Mouse (Mus musculus) frontal cortex, adult (tissue): ENCODE results near the gene Myo1h.

Source experiments
- ATAC-seq: cut with Nextera tagmentation; 2 replicates; pipeline ENCODE4 v1.9.2; 2017; ENCODE audit warnings: mild to moderate bottlenecking, moderate library complexity, mixed read lengths; ENCODE audit not compliant: low TSS enrichment

Myo1h gene

GRCm38 (mm10) chr5:114288874-114289273 is at the start of gene Myo1h:
Gene Myo1h, plus strand, starts transcription at chr5:114289166.
- no peak for ATAC-seq

- ATAC-seq: no peak
Measured at GRCm38 (mm10) chr5:114239737-114240136, 49.2 kb upstream of the Myo1h start.

- no peak for ATAC-seq
Measured at GRCm38 (mm10) chr5:114246465-114246864, 42.5 kb upstream of the Myo1h start.

GRCm38 (mm10) chr5:114248174-114248589 is 40.8 kb upstream of the Myo1h start:
- ATAC-seq: peak; percentile 80; the same call in 1 of the 2 replicates

- no peak for ATAC-seq
Measured at GRCm38 (mm10) chr5:114259495-114259894, 29.5 kb upstream of the Myo1h start.

GRCm38 (mm10) chr5:114261494-114261893 is 27.5 kb upstream of the Myo1h start:
- ATAC-seq: no peak

GRCm38 (mm10) chr5:114264030-114264459 is 24.9 kb upstream of the Myo1h start:
- ATAC-seq: no peak

GRCm38 (mm10) chr5:114264791-114265190 is 24.2 kb upstream of the Myo1h start:
- ATAC-seq: no peak

GRCm38 (mm10) chr5:114268646-114269045 is 20.3 kb upstream of the Myo1h start:
- no peak for ATAC-seq

GRCm38 (mm10) chr5:114269499-114269898 is 19.5 kb upstream of the Myo1h start:
- no peak for ATAC-seq

- no peak for ATAC-seq
Measured at GRCm38 (mm10) chr5:114269984-114270383, 19.0 kb upstream of the Myo1h start.

GRCm38 (mm10) chr5:114273693-114274402 is 15.1 kb upstream of the Myo1h start, which contains the start of gene Foxn4:
Gene Foxn4, minus strand, starts transcription at chr5:114273807.
- ATAC-seq: no peak

- ATAC-seq: no peak
Measured at GRCm38 (mm10) chr5:114275339-114275738, 13.6 kb upstream of the Myo1h start.

GRCm38 (mm10) chr5:114275991-114276390 is 13.0 kb upstream of the Myo1h start:
- ATAC-seq: no peak

GRCm38 (mm10) chr5:114279382-114280143 is 9.4 kb upstream of the Myo1h start:
- no peak for ATAC-seq

- ATAC-seq: no peak
Measured at GRCm38 (mm10) chr5:114282346-114282745, 6.6 kb upstream of the Myo1h start.

- ATAC-seq: no peak; the same call in 1 of the 2 replicates
Measured at GRCm38 (mm10) chr5:114284604-114285397, 4.2 kb upstream of the Myo1h start.

GRCm38 (mm10) chr5:114285398-114285700 is 3.6 kb upstream of the Myo1h start:
- peak; percentile 34; the same call in 1 of the 2 replicates for ATAC-seq

GRCm38 (mm10) chr5:114286102-114286501 is 2.9 kb upstream of the Myo1h start:
- no peak for ATAC-seq

- no peak for ATAC-seq
Measured at GRCm38 (mm10) chr5:114286872-114287571, 1.9 kb upstream of the Myo1h start.

GRCm38 (mm10) chr5:114288396-114288795 is 570 bp upstream of the Myo1h start:
- no peak for ATAC-seq

GRCm38 (mm10) chr5:114290004-114290403 is 1.0 kb downstream of the Myo1h start:
- ATAC-seq: no peak
